Mouse (Mus musculus): Measurements from ENCODE around the gene Creb3l4. TPM values are rescaled to one million over a fixed set of nuclear protein-coding genes. Genes with fewer than 3 reads are reported as not detected.

Gene Creb3l4
- polyA plus RNA-seq, 1 experiment from 2014 or later = 0.82 TPM

GRCm38 (mm10) chr3:90279216-90279615 lies 35.9 kb upstream of the Creb3l4 start:
- no peak overlapping the region for H3K4me3 ChIP-seq (ENCODE audit: low read depth, low read length)
- no peak for DNase-seq (ENCODE audit: low spot score)
- no peak for ATAC-seq (replicated peaks; ENCODE audit: low FRiP score)
- H3K4me1 ChIP-seq (replicated peaks; ENCODE audit: control insufficient read depth, insufficient read depth, low read length) = no peaks in the 10 kb centered on the region; the same call in 1 of the 2 replicates
- no peak overlapping the region for H3K4me2 ChIP-seq
- H3K9ac ChIP-seq (ENCODE audit: low read depth, low read length) = no peak overlapping the region
- no peaks in the 10 kb centered on the region for H3K9me3 ChIP-seq (ENCODE audit: control insufficient read depth, low read length)
- peaks cover 12% of the 10 kb centered on the region; the same call in 1 of the 2 replicates for H3K36me3 ChIP-seq (ENCODE audit: control insufficient read depth, insufficient read depth, low read length)
- no peak overlapping the region for H3K27ac ChIP-seq (ENCODE audit: low read depth, low read length)
- no peaks in the 10 kb centered on the region for H3K27me3 ChIP-seq (replicated peaks; ENCODE audit: control insufficient read depth, insufficient read depth, low read length)
- 89% methylated on average over 9 of the region's 9 CpGs for WGBS

DNA sequence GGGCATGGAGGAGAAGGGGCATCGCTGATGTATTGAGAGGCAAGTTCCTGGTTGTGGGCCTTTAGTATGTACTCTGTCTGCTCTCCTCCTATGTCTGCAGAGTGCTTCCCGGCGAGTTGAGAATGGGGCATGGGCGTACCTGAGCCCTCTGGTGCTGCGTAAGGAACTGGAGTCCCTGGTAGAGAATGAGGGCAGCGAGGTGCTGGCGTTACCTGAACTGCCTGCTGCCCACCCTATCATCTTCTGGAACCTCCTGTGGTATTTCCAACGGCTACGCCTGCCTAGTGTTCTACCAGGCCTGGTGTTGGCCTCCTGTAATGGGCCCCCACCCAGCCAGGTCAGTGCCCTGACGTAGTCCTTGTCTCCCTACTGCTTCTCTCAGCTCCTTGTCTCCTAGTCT lies 34.9 kb upstream of the Creb3l4 start:
- Histone ChIP-seq H3K9ac (ENCODE audit: low read depth, low read length) (no peak overlapping the region), H3K4me2 (no peak overlapping the region), H3K27me3 (replicated peaks; ENCODE audit: control insufficient read depth, insufficient read depth, low read length) (no peaks in the 10 kb centered on the region), H3K4me3 (ENCODE audit: low read depth, low read length) (no peak overlapping the region), H3K27ac (ENCODE audit: low read depth, low read length) (no peak overlapping the region), H3K9me3 (ENCODE audit: control insufficient read depth, low read length) (no peaks in the 10 kb centered on the region), H3K4me1 (replicated peaks; ENCODE audit: control insufficient read depth, insufficient read depth, low read length) (no peaks in the 10 kb centered on the region; the same call in 1 of the 2 replicates), H3K36me3 (ENCODE audit: control insufficient read depth, insufficient read depth, low read length) (peaks cover 12% of the 10 kb centered on the region; the same call in 1 of the 2 replicates)
- no peak for DNase-seq (ENCODE audit: low spot score)
- WGBS = 96% methylated on average over 10 of the region's 10 CpGs
- no peak for ATAC-seq (replicated peaks; ENCODE audit: low FRiP score)

DNA sequence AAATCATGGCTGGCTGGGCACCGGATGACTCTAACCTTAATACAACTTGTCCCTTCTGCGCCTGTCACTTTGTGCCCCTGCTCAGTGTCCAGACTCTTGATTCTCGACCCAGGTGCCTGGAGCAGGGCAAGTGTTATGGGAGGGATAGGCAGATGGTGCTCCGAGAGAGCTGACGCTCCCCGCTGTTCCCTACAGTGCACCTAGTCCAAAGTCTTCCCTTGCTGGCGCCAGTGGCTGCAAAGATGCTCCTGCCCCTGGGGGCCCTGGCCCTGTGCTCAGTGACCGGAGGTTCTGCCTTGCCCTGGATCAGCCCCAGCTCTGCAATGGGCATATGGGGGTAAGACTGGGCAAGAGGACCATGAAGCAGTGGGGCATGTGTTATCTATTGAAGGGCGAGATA lies 34.5 kb upstream of the Creb3l4 start:
- H3K4me2 ChIP-seq = no peak overlapping the region
- H3K4me3 ChIP-seq (ENCODE audit: low read depth, low read length) = no peak overlapping the region
- no peak overlapping the region for H3K9ac ChIP-seq (ENCODE audit: low read depth, low read length)
- H3K36me3 ChIP-seq (ENCODE audit: control insufficient read depth, insufficient read depth, low read length) = peaks cover 12% of the 10 kb centered on the region; the same call in 1 of the 2 replicates
- DNase-seq (ENCODE audit: low spot score) (no peak), ATAC-seq (replicated peaks; ENCODE audit: low FRiP score) (no peak)
- WGBS = 84% methylated on average over 9 of the region's 9 CpGs
- no peaks in the 10 kb centered on the region for H3K27me3 ChIP-seq (replicated peaks; ENCODE audit: control insufficient read depth, insufficient read depth, low read length)
- no peaks in the 10 kb centered on the region; the same call in 1 of the 2 replicates for H3K4me1 ChIP-seq (replicated peaks; ENCODE audit: control insufficient read depth, insufficient read depth, low read length)
- H3K9me3 ChIP-seq (ENCODE audit: control insufficient read depth, low read length) = no peaks in the 10 kb centered on the region
- H3K27ac ChIP-seq (ENCODE audit: low read depth, low read length) = no peak overlapping the region

- peaks cover 19% of the 10 kb centered on the region for H3K36me3 ChIP-seq (ENCODE audit: control insufficient read depth, insufficient read depth, low read length)
- no peak overlapping the region for H3K27ac ChIP-seq (ENCODE audit: low read depth, low read length)
- H3K4me1 ChIP-seq (replicated peaks; ENCODE audit: control insufficient read depth, insufficient read depth, low read length) = no peaks in the 10 kb centered on the region; the same call in 1 of the 2 replicates
- H3K4me3 ChIP-seq (ENCODE audit: low read depth, low read length) = no peak overlapping the region
- whole genome bisulfite sequencing = 57% methylated on average over 16 of the region's 16 CpGs
- ATAC-seq (replicated peaks; ENCODE audit: low FRiP score) (no peak), DNase-seq (ENCODE audit: low spot score) (no peak)
- no peaks in the 10 kb centered on the region for H3K27me3 ChIP-seq (replicated peaks; ENCODE audit: control insufficient read depth, insufficient read depth, low read length)
- no peak overlapping the region for H3K9ac ChIP-seq (ENCODE audit: low read depth, low read length)
- peak overlapping the region; percentile 2; the same call in 1 of the 2 replicates for H3K4me2 ChIP-seq
- H3K9me3 ChIP-seq (ENCODE audit: control insufficient read depth, low read length) = no peaks in the 10 kb centered on the region
Measured at GRCm38 (mm10) chr3:90276858-90277257, 33.5 kb upstream of the Creb3l4 start.

DNA sequence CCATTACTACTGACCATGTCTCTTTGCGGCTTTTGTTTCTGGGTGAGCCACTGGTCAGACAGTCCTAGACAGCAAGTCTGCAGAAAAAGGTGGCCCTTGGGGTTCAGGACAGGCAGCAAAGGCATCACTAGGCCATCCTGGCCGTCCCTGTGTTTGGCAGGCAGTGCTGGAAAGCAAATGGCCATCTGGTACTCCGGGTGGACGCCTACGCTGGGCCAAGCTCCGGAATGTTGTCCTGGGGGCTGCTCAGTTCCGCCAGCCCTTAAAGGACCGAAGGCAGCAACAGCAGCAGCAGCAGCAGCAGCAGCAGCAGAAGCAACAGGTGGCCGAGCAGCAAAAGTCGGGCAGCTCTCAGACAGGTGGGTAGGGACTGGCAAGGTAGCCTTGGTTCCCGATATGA lies 32.0 kb upstream of the Creb3l4 start:
- H3K9me3 ChIP-seq (ENCODE audit: control insufficient read depth, low read length) = no peaks in the 10 kb centered on the region
- WGBS = 92% methylated on average over 11 of the region's 11 CpGs
- H3K9ac ChIP-seq (ENCODE audit: low read depth, low read length) = no peak overlapping the region
- no peak overlapping the region for H3K4me3 ChIP-seq (ENCODE audit: low read depth, low read length)
- ATAC-seq (replicated peaks; ENCODE audit: low FRiP score) (no peak), DNase-seq (ENCODE audit: low spot score) (no peak)
- H3K27me3 ChIP-seq (replicated peaks; ENCODE audit: control insufficient read depth, insufficient read depth, low read length) = no peaks in the 10 kb centered on the region
- no peak overlapping the region for H3K4me2 ChIP-seq
- H3K27ac ChIP-seq (ENCODE audit: low read depth, low read length) = no peak overlapping the region
- H3K4me1 ChIP-seq (replicated peaks; ENCODE audit: control insufficient read depth, insufficient read depth, low read length) = no peaks in the 10 kb centered on the region; the same call in 1 of the 2 replicates
- H3K36me3 ChIP-seq (ENCODE audit: control insufficient read depth, insufficient read depth, low read length) = peaks cover 22% of the 10 kb centered on the region

- no peaks in the 10 kb centered on the region for H3K27me3 ChIP-seq (replicated peaks; ENCODE audit: control insufficient read depth, insufficient read depth, low read length)
- no peak overlapping the region for H3K9ac ChIP-seq (ENCODE audit: low read depth, low read length)
- peaks cover 13% of the 10 kb centered on the region for H3K36me3 ChIP-seq (ENCODE audit: control insufficient read depth, insufficient read depth, low read length)
- no peak overlapping the region for H3K4me2 ChIP-seq
- peaks cover 3% of the 10 kb centered on the region for H3K4me1 ChIP-seq (replicated peaks; ENCODE audit: control insufficient read depth, insufficient read depth, low read length)
- no peak for ATAC-seq (replicated peaks; ENCODE audit: low FRiP score)
- no peak overlapping the region for H3K27ac ChIP-seq (ENCODE audit: low read depth, low read length)
- 94% methylated on average over 22 of the region's 22 CpGs for WGBS
- no peaks in the 10 kb centered on the region for H3K9me3 ChIP-seq (ENCODE audit: control insufficient read depth, low read length)
- no peak for DNase-seq (ENCODE audit: low spot score)
- H3K4me3 ChIP-seq (ENCODE audit: low read depth, low read length) = no peak overlapping the region
Measured at GRCm38 (mm10) chr3:90273855-90274254, 30.5 kb upstream of the Creb3l4 start.

DNA sequence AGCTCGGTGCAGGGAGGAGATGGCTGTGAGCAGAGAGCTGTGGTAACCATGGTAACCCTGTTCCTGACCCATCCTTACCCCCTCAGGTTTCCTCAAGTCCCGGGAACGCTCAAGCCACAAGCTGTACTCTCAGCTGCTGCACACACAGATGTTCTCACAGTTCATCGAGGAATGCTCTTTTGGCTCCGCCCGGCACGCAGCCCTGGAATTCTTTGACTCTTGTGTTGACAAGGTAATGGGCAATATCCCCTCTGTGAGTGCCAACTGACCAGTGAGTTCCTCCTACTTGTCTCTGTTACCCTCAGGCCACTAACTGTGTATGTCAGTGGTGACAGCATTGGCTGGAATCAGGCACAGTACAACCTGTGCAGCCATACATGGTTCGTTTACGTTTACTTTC lies 28.9 kb upstream of the Creb3l4 start:
- no peak for DNase-seq (ENCODE audit: low spot score)
- H3K27ac ChIP-seq (ENCODE audit: low read depth, low read length) = no peak overlapping the region
- peaks cover 10% of the 10 kb centered on the region for H3K36me3 ChIP-seq (ENCODE audit: control insufficient read depth, insufficient read depth, low read length)
- H3K27me3 ChIP-seq (replicated peaks; ENCODE audit: control insufficient read depth, insufficient read depth, low read length) = no peaks in the 10 kb centered on the region
- H3K9me3 ChIP-seq (ENCODE audit: control insufficient read depth, low read length) = no peaks in the 10 kb centered on the region
- no peak for ATAC-seq (replicated peaks; ENCODE audit: low FRiP score)
- H3K9ac ChIP-seq (ENCODE audit: low read depth, low read length) = no peak overlapping the region
- H3K4me2 ChIP-seq = no peak overlapping the region
- H3K4me1 ChIP-seq (replicated peaks; ENCODE audit: control insufficient read depth, insufficient read depth, low read length) = peaks cover 8% of the 10 kb centered on the region; the same call in 1 of the 2 replicates
- no peak overlapping the region for H3K4me3 ChIP-seq (ENCODE audit: low read depth, low read length)
- WGBS = 83% methylated on average over 9 of the region's 9 CpGs

- no peaks in the 10 kb centered on the region for H3K27me3 ChIP-seq (replicated peaks; ENCODE audit: control insufficient read depth, insufficient read depth, low read length)
- H3K4me2 ChIP-seq = no peak overlapping the region
- H3K27ac ChIP-seq (ENCODE audit: low read depth, low read length) = no peak overlapping the region
- H3K9me3 ChIP-seq (ENCODE audit: control insufficient read depth, low read length) = no peaks in the 10 kb centered on the region
- 96% methylated on average over 8 of the region's 8 CpGs for WGBS
- DNase-seq (ENCODE audit: low spot score) = no peak
- peaks cover 19% of the 10 kb centered on the region for H3K4me1 ChIP-seq (replicated peaks; ENCODE audit: control insufficient read depth, insufficient read depth, low read length)
- H3K9ac ChIP-seq (ENCODE audit: low read depth, low read length) = no peak overlapping the region
- ATAC-seq (replicated peaks; ENCODE audit: low FRiP score) = no peak
- H3K4me3 ChIP-seq (ENCODE audit: low read depth, low read length) = no peak overlapping the region
- H3K36me3 ChIP-seq (ENCODE audit: control insufficient read depth, insufficient read depth, low read length) = peaks cover 10% of the 10 kb centered on the region
Measured at GRCm38 (mm10) chr3:90270784-90271183, 27.5 kb upstream of the Creb3l4 start.

DNA sequence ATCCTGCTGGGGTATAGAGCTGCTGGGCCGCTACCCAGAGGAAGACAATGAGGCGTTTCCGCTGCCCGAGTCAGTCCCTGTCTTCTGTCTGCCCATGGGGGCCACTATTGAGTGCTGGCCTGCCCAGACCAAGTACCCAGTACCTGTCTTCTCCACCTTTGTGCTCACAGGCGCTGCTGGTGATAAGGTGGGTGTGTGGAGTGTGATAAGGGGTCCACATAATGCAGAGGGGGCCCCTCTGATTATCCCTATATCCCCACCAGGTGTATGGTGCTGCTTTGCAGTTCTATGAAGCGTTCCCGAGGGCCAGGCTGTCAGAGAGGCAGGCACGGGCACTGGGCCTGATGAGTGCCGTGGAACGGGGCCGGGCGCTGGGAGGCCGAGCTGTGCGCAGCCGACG lies 25.7 kb upstream of the Creb3l4 start:
- DNase-seq (ENCODE audit: low spot score) (no peak), ATAC-seq (replicated peaks; ENCODE audit: low FRiP score) (no peak)
- H3K4me2 ChIP-seq = no peak overlapping the region
- WGBS = 91% methylated on average over 16 of the region's 16 CpGs
- H3K27me3 ChIP-seq (replicated peaks; ENCODE audit: control insufficient read depth, insufficient read depth, low read length) = no peaks in the 10 kb centered on the region
- H3K27ac ChIP-seq (ENCODE audit: low read depth, low read length) = no peak overlapping the region
- peaks cover 10% of the 10 kb centered on the region for H3K36me3 ChIP-seq (ENCODE audit: control insufficient read depth, insufficient read depth, low read length)
- no peak overlapping the region for H3K9ac ChIP-seq (ENCODE audit: low read depth, low read length)
- no peaks in the 10 kb centered on the region for H3K9me3 ChIP-seq (ENCODE audit: control insufficient read depth, low read length)
- H3K4me3 ChIP-seq (ENCODE audit: low read depth, low read length) = no peak overlapping the region
- peaks cover 25% of the 10 kb centered on the region for H3K4me1 ChIP-seq (replicated peaks; ENCODE audit: control insufficient read depth, insufficient read depth, low read length)

Data from liver, embryonic 11.5 days (tissue).